25 mouse cellular contexts compared by ENCODE assay signal in the genomic region with DNA sequence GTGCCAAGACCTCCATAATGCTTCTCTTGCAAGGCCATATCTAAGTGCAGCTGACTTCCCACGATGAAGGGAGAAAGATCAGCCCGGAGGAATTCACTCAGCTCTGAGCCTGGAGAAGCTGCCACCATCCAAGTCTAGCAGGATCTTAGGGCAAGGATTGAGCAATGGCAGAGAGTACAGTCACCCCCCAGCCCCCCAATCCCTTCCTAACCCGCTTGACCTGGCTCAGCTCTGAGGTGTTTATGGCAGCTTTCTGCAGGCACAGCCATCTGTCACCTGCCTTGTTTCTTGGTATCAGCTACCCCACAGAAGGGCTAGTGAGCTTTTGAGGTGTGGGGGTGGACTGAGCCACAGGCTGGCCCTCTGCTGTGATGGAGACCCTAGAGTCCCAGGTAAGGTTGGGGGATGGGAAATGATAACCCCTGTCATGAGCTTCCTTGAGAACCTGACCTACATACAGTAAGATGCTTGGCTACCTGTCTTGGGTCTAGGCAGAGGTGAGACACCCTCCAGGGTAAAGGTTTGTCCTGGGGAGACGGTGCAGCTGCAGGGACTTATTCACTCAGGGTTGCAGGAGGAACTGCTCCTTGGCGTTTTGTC. TPM values are rescaled to one million over a fixed set of nuclear protein-coding genes. Genes with fewer than 3 reads are reported as not detected.
"Had no signal": no experiment of that assay in that cellular context is flagged by ENCODE, and none has a peak within 500 bp of the region (broad histone marks: within the 10 kb centered on the region; RNA-seq: fewer than 3 reads in every experiment).

A gene (plus strand): TSS at position 245 of the 600 bp plus-strand sequence.

- H3K27me3 ChIP-seq: lung, embryonic 15.5 days; midbrain, embryonic 15.5 days; stomach, embryonic 15.5 days had no signal

- ATAC-seq: liver, postnatal 0 days; lung, postnatal 0 days; midbrain, embryonic 13.5 days; midbrain, embryonic 15.5 days had no signal

- H3K27ac ChIP-seq: liver, embryonic 13.5 days; liver, embryonic 15.5 days; lung, embryonic 15.5 days; macrophage; midbrain, embryonic 13.5 days; midbrain, embryonic 15.5 days; stomach, embryonic 15.5 days; stomach, postnatal 0 days had no signal

- H3K4me1 ChIP-seq: liver, embryonic 13.5 days; midbrain, embryonic 13.5 days; midbrain, embryonic 15.5 days had no signal

- H3K4me3 ChIP-seq: liver, embryonic 13.5 days; liver, embryonic 15.5 days; lung, embryonic 15.5 days; megakaryocyte, embryonic 14.5 days; midbrain, embryonic 13.5 days; midbrain, embryonic 15.5 days; stomach, embryonic 15.5 days had no signal

- H3K4me2 ChIP-seq: liver, embryonic 13.5 days; liver, embryonic 15.5 days; lung, embryonic 15.5 days; midbrain, embryonic 11.5 days; midbrain, embryonic 13.5 days; midbrain, embryonic 15.5 days; stomach, embryonic 15.5 days had no signal

- H3K36me3 ChIP-seq: liver, embryonic 13.5 days; liver, embryonic 15.5 days; lung, embryonic 15.5 days; midbrain, embryonic 13.5 days; midbrain, embryonic 15.5 days; stomach, embryonic 15.5 days had no signal

- H3K9ac ChIP-seq: liver, embryonic 13.5 days; liver, embryonic 15.5 days; liver, postnatal 0 days; lung, embryonic 15.5 days; midbrain, embryonic 13.5 days; midbrain, embryonic 15.5 days; stomach, embryonic 15.5 days had no signal

- H3K9me3 ChIP-seq: liver, embryonic 13.5 days; liver, embryonic 15.5 days; midbrain, embryonic 13.5 days; midbrain, embryonic 15.5 days; stomach, embryonic 15.5 days had no signal

- DNase-seq: liver, embryonic 13.5 days; liver, postnatal 0 days; lung, adult 2 months; lung, postnatal 14 days; lung, postnatal 36 days; right cerebral cortex, postnatal 14 days; thymus, adult 2 months; thymus, postnatal 25 days; thymus, postnatal 4 days had no signal

RNA-seq across cellular contexts. Expression of the gene that starts here (rescaled TPM):
- polyA plus RNA-seq: liver, embryonic 13.5 days; liver, embryonic 15.5 days; liver, postnatal 0 days; lung, embryonic 15.5 days; lung, postnatal 0 days; macrophage; midbrain, embryonic 11.5 days; midbrain, embryonic 13.5 days; midbrain, embryonic 15.5 days; midbrain, postnatal 0 days; neural tube, embryonic 11.5 days; neural tube, embryonic 14.5 days; spleen, adult 2 months; stomach, embryonic 15.5 days; stomach, postnatal 0 days; testis, adult 2 months; thymus, adult 2 months; urinary bladder, adult 2 months had no signal
